Mouse (Mus musculus): ENCODE measurements around the gene Bag5.
"Not testable (repeated sequence)": the region's sequence is repeated elsewhere in the genome, so short reads cannot be mapped to it uniquely, and the experiment has no call there.

Gene Bag5

DNA sequence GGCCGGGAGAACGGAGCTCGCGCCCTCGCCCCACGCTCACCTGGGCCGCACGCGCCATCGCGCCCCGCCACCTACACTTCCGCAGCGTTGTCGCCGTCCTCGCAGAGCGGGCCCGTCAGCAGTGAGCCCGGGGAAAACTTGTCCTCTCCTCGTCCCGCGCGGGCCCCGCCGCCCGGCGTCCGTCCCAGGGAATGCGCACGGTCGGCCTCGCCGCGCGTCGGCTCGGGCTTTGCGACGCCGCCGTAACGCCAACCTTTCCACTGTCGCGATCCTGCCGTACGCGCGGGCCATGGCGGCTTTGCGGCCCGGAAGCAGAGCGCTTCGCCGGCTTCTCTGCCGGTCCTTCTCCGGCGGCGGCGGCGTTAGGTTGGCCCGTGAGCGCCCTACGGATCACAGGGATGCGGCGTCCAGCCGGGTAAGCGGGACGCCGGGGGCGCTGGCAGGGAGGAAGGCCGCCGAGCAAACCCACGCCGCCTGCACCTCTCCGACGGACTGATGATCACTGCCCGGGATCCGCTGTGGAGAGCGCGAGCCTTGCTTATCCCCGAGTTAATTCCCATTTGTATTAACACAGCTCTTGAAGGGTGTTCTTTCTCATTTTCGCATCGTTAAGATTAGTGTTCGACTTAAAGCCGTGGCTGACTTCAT lies at the start of gene Bag5, which contains the start of gene Apopt1:
Gene Bag5, minus strand, starts transcription at position 254 of the 648 bp plus-strand sequence.
Gene Apopt1, plus strand, starts transcription at position 258 of the 648 bp plus-strand sequence.
- DNase-seq (ENCODE audit: low spot score), result peak; percentile 78

DNA sequence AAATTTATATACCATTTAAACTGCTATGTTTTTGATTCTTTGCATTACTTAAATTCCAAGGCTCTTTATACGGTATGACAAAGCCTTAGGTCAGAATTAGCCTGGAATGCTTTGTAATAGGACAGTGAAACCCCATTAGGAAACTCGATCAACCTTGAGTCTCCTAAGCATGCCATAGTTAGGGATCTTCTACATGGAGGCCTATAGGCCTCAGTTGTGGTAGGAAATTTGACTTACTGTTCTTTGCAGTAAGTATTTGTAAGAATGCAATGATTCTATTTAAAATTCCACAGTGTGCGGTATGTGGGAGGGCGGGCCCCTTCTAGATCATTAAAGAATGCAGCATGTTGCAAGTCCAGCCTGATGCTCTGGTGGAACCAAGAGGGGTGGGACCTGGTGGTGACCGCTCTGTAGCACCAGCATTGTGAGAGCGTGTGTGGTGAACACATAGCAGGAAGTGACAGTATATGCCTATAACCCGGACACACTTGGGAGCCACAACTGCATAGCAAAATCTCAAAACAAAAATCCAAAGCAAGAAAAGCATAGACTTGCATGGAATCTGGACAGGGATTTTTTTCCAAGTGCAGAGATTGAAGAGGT lies 47.4 kb upstream of the Bag5 start:
- DNase-seq (ENCODE audit: low spot score), result no peak

DNA sequence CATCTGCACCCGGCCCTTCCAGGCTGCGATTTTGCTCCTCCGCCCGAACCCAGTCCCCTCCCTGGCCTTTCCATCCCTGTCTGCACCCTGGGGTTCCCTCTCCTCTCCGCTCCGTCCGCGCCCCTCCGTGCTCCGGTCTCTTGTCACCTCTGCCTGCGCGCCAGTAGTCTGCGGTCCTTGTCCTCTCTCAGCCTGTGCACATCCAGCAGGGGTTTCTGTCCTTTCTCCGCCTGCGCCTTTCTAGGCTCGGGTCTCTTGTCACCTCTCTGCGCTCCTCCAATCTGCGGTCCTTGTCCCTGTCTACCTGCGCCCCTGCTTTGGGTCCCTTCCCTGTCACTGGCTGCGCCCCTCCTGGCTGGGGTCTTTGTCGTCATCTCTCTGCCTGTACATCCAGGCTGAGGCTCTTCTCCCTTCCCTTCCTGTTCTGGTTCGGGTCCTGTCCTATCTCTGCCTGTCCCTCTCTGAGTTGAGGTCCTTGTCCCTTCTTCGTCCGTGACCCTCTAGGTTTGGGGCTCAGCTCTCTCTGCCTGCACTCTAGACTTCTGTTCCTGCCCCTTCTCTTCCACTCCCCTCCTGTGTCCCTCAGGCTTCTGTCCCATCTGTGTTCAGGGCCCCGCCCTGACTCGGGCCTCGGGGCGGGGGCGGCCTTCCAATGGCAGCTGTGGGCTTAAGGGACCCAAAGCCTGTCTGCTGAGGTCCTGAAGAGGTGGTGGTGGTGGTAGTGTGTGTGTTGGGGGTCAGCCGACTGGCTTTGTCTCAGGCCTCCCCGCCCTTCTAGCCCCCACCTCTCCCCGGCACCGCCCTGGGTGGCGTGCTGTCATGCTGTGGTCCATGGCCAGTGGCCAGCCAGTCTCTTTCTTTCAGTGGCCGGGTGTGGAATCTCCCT lies 46.4 kb upstream of the Bag5 start:
- DNase-seq (ENCODE audit: low spot score), result peak; percentile 31

DNA sequence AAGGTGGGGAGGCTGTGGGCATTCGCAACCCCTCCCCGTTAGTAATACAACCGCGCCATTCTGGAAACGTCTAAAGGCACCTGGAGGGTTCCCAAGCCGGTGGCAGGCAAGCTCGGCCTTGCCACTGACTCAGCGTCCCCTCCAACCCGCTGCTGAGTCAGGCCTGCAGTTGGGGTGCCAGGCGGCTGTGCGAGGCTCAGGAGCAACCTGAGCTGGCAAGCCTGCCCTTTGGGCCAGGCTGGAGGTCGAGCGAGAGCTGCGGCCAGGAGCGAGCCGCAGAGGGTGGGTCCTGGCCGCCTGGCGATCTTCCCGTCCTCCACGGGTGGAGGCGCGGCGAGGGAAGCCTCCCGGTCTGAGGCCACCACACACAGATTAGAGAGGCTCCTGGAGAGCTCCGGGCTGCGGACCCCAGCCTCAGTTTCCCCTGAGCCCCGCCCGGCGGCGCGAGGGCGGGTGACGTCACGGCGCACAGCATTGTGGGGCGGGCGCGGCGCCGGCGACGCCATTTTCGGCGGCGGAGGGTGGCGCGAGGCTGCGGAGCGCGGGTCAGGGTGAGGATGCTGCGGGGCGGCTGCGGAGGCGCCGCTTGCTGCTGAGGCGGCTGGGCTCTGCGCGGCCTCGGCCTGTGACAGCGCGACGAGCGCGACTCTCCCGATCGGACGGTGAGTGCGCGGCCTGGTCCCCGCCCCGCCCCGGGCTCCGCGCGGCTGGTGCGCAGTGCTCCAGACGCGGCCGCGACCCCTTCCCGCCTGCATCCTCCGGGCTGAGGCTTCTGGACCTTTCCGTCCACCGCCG lies 45.5 kb upstream of the Bag5 start, which contains the start of gene Klc1:
Gene Klc1, plus strand, starts transcription at position 469 of the 795 bp plus-strand sequence.
- DNase-seq (ENCODE audit: low spot score), result peak; percentile 66

DNA sequence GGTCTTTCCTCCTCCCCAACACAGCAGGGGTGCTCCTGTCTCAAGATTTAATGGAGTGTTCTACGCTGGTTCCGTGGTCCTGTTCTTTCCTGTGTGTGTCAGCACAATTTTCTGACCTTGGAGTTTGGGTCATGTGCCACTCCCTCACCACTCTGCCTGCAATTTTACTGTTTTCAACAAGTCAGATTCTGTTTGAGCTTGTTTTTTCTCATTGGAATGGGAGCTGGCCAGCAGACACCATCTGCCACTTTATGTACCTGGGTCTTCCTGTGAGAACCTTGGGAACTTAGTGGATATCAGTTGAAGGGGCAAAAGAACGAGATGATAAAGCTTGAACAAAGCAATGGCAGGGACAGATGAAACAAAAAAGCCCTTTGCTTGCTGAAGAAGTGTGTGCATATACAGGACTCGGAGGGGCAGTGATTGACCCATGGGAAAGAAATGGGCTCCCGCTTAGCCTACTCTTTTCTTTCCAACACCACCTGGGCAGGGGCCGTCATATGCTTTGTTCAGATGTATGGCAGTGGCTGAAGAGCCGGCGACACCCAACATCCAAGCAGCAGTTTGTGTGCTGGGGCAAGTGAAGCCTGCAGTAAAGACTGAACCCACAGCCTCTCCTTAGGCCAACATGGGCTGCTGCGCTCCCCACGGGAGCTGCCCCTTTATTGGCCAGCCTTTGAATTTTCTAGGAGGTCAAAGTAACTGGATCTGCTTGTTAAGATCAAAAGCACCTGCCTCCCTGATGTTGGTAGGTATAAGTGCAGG lies 44.7 kb upstream of the Bag5 start:
- DNase-seq (ENCODE audit: low spot score), result no peak

DNA sequence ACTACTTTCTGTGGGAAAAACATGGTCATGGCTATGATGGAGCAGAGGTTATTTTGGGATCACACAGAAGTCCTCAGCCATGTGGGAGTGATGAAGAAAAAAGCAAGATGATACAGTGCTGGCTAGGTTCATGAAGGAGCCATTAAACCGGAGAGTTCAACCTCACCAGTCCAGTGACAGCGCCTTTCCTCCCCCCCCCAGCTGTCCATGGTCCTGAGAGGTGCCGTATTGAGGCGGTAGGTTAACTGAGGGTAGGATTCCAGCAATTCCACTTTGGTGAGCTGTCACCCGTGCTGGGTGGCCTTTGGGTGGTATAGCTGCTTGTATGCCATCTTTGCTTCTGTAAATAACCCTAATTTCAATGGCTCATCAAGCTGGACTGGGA lies 43.6 kb upstream of the Bag5 start:
- no peak for DNase-seq (ENCODE audit: low spot score)

DNA sequence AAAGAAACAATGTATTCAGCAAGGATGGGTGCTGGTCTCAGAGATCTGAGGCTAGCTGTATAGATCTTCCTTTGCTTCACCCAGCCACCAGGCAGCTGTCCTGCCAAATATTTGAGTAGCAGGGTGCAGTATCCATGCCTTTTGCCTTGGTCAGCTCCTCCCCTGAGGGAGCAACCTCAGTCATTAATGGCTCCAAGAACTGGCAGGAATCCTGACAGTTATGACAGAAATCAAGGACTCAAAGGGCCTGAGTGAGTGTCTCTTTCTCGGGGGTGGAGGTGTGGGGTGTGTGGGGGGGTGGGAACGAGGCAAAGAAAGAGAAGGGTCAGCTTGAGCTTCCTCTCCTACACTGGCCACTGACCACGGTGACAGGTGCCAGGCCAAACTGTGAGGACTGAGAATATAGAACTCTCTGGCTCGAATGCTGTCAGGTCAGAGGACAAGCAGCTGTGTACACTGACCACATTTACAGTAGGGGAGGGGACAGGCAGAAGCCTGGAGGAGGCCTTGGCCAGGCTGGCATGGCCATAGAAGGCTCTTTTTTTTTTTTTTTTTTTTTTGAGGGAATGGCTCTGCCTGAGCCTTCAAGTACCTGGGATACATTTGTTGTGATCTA lies 43.1 kb upstream of the Bag5 start:
- no peak for DNase-seq (ENCODE audit: low spot score)

DNA sequence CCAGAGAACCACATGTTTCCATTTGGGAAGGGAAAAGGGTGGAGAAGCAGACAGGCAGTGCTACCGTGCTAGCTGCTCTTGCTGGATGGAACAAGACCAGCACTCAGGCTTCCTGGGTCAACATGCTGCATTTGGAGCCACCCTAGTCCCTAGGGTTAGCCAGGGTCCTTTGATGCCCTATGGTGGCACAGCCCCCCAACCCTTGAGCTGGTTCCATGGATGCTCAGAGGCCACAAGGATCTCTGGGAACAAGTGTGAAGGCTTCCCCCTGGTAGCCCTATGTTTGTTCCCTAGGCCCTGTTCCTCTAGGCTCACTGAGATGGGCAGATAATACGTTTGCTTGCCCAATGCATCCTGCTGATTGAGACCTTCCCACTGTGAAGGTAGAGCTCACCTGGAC lies 42.2 kb upstream of the Bag5 start:
- no peak for DNase-seq (ENCODE audit: low spot score)

DNA sequence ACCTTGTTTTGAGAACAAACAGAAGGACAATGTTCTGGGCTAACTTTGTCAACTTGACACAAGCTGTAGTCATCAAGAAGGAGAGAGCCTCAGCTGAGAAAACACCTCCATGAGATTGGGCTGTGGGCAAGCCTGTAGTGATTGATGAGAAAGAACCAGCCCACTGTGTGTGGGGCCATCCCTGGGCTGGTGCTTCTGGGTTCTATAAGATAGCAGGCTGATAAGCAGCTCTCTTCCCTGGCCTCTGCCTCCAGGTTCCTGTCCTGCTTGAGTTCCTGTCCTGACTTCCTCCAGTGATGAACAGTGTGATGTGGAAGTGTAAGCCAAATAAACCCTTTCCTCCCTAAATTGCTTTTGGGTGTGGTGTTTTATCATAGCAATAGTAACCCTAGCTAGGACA lies 41.7 kb upstream of the Bag5 start:
- no peak for DNase-seq (ENCODE audit: low spot score)

DNA sequence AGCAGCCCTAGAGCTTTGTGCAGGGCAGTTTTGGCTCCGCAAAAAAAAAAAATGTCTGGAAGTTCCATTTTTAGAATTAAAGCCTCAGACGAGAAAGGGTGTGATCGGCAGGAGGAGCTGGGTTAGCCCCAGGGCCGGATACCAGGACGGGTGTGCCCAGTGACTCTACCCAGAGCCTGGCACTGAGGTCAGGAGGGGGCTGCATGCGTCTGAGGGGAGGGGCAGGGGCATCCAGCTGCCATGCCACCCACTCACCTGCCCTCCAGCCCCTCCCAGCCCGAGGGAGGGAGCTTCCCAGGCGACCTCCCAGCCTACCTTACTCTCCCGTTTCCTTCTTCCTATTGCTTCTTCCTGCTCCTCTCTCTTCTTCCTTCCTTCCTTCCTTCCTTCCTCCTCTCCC lies 40.3 kb upstream of the Bag5 start:
- DNase-seq (ENCODE audit: low spot score), result no peak

DNA sequence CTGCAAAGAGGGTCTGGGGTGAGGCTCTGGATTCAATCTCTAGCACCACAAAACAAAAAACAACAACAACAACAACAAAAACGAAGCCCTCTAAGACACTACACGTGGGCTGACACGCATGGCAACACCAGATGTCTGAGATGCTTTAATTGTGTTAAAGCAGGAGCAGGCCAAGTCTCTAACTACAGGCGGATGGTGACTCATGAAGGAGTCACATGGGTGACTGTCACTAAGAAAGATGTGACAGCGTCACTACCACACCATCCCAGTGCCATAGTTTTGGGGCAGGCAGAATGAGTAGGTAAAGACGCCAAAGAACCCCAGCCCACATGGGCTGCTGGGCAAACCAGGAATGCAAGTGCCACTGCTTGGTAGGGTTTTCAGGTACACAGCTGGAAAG lies 39.4 kb upstream of the Bag5 start:
- DNase-seq (ENCODE audit: low spot score), result no peak

DNA sequence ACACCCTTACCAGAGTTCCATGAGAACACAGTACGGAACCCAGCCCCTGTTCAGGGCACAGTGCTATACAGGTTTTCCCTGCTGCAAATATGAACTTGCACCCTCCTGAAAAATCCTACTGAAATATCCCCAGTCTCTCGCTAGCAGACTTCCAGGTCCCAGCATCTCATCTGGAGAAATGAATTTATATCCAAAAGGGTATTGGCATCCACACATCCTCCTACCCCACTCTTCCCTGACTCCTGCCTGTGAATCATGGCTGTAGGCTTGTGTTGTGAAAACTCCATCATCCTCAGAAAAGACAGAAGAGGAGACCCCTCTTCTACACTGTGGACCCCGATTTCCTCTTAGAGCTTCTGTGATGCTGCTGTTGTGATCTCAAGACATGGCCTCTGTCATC lies 37.7 kb upstream of the Bag5 start:
- no peak for DNase-seq (ENCODE audit: low spot score)

DNA sequence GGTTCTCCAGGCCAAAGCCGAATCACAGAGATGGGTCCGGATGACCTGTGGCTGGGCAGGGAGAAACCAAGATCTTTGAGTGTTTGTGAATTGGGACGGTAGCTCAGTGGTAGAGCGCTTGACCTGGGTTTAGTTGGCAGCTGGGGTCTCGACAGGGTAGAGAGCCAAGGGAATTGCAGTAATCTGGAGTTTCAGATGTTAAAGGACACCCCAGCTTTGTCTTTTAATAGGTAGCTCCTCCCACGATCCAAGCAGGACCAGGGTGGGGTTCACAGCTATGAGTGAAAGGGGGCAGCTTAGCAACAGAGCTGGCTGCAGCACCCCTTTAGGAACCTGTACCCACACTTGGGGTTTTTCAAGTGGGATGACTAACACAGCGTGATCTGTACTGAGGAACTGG lies 34.4 kb upstream of the Bag5 start:
- no peak for DNase-seq (ENCODE audit: low spot score)

DNA sequence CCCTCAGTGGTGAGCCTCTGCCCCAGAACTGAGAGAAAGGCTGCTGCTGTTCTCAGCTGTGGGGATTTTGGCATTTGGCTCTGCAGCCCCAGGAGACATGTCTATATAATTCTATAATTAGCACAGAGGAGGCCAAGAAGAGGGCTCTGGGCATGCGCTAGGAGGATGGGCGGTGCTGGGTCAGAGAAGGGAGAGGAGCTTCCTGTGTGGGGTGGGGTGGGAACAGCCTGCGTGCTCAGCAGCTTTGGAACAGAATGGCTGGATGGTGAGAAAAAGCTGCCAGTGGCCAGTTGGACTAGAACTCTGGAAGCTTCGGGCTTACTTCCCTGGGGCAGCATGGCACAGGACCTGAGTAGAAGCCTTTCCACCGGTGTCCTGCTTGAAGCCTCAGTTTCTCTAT lies 33.0 kb upstream of the Bag5 start:
- DNase-seq (ENCODE audit: low spot score), result no peak

DNA sequence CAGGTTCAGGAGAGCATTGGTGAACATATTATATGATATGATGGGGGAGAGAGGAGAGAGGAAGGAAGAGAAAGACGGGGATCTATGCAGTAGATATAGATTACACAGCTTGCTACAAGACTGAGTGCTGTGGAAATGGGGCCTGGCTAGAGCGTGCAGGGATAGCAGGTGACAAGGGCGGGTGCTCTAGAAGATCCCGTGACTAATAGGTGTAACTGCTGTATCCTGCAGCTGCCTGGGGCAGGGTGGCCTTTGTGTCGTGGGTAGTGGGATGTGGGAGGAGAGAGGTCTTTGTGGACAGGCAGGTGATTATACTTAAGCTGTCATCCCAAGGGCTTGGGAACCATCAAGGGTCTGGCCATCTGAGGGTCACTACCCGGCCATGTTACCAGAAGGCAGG lies 32.2 kb upstream of the Bag5 start:
- DNase-seq (ENCODE audit: low spot score), result no peak

DNA sequence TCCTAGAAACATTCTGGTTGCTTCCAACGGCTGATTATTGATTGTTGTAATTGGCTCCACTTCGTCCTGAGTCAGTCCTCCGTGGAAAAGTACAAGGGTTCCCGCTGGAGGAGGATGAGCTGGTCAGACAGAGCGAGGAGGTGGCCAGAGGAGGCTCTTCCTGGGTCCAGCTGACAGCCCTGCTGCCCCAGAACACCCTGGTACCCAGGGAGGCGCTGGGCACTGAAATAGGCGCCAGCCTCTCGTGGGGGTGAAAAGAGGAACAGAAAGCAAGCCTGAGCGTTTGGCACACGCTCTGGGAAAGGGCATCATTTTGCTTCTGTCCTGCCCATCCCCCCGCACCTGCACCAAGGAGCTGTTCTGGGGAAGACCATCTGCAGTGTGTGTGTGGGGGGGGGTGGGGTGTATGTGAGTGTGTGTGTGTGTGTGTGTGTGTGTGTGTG lies 30.9 kb upstream of the Bag5 start:
- no peak for DNase-seq (ENCODE audit: low spot score)

DNA sequence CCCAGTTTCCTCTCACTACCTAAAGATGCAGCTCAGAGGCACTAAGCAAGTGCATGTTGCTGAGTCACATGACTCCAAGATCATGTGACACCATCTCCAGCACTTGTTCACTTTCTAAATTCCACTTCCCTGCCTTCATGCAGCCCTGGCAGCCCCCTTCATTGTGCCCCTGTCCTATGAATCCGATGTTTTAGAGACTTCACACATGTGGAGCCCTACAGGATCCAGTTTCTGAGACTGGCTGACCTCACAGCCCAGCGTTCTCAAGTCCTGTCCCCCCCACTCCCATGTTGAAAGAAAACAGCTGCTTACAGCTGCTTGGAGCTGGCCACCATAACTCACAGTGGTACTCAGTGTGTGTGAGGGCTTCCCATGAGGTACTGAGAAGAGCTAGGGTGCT lies 30.4 kb upstream of the Bag5 start:
- DNase-seq (ENCODE audit: low spot score), result no peak

DNA sequence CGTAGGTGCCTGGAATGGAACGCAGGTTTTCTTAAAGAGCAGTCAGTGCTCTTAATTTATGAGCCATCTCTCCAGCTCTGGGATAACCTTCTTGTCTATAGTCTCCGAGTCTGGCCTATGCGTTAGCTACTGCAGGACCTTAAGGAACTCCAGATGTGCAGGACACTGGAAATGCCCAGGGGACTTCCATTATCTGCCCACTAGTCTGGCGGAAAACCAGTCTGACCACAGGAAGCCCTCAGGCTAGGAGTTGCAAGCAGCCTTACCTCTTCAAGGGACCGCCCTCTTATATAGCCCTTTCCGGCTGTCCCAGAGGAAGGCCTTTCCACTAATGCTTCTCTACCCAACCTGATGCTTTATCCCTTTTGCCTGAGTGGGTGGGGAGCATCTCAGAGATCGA lies 28.3 kb upstream of the Bag5 start:
- no peak for DNase-seq (ENCODE audit: low spot score)

DNA sequence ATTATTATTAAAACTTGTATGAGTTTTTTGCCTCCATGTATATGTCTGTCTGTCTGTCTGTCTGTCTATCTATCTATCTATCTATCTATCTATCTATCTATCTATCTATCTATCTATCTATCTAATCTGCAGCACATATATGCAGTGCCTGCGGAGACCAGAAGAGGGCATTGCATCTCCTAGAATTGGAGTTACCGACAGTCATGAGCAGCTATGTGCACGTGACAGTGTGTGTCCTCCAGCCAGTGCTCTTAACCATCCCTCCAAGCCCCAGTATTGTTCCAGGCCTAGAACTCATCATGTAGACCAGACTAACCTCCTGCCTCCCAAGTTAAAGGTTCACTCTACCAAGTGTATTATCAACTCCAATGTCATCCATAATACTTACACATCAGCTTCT lies 25.7 kb upstream of the Bag5 start:
- no peak for DNase-seq (ENCODE audit: low spot score)

DNA sequence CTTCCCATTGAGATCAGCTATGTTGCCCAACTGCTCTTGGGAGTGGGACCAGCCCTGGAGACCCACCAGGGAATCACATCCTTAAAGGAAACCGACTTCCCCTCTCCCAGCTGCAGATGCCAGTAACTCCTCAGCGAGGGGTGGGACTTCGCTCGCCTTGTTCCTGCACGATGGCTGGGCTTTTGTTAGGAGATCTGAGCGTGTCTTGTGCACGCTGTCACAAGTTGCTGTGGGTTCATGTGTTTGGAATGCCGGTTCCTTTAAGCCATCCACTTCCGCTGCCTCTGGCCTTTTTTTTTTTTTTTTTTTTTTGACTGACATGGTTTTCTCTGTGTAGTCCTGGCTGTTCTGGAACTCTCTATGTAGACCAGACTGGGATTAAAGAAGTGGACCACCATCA lies 24.3 kb upstream of the Bag5 start:
- no peak for DNase-seq (ENCODE audit: low spot score)

DNA sequence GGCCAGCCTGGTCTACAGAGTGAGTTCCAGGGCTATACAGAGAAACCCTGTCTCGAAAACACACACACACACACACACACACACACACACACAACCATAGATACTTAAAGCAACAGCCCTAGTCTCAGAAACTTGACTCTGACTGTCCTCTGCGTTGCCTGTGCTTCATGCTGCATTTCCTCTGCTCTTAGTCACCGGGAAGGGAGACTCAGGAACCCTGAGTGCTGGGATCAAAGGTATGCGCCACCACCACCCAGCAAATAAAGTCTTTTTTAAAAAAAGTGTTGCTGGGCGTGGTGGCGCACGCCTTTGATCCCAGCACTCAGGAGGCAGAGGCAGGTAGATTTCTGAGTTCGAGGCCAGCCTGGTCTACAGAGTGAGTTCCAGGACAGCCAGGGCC lies 23.6 kb upstream of the Bag5 start:
- DNase-seq (ENCODE audit: low spot score), result not testable (repeated sequence)
